Mouse (Mus musculus) heart, embryonic 11.5 days (tissue): ENCODE results near the gene Olfr15. TPM values are rescaled to one million over a fixed set of nuclear protein-coding genes. Genes with fewer than 3 reads are reported as not detected.
A peak's percentile ranks its signal among the peaks of the same experiment; 100 is the strongest.
"Not testable (repeated sequence)": the region's sequence is repeated elsewhere in the genome, so short reads cannot be mapped to it uniquely, and the experiment has no call there.

Experiments
- ATAC-seq: fragments of 200-750 bp; cut with Nextera tagmentation; replicated peaks from 2 replicates; pipeline ENCODE4 v1.8.0; 2017; ENCODE audit warnings: moderate library complexity; ENCODE audit not compliant: insufficient number of reproducible peaks, low FRiP score, low TSS enrichment
- H3K27ac ChIP-seq: fragments of 300-500 bp; sonication (generic); 2 replicates; pipeline ENCODE4 v1.5.1; 2014; ENCODE audit warnings: mild to moderate bottlenecking, low read depth, low read length
- H3K27me3 ChIP-seq: fragments of 300-500 bp; sonication (generic); 2 replicates; pipeline ENCODE4 v1.6.1; 2014; ENCODE audit warnings: mild to moderate bottlenecking, low read length, mixed read lengths; ENCODE audit not compliant: control insufficient read depth, insufficient read depth
- H3K36me3 ChIP-seq: fragments of 300-500 bp; sonication (generic); 2 replicates; pipeline ENCODE4 v1.6.1; 2014; ENCODE audit warnings: mild to moderate bottlenecking, low read length, moderate library complexity, mixed read lengths; ENCODE audit not compliant: control insufficient read depth, insufficient read depth
- H3K4me1 ChIP-seq: fragments of 300-500 bp; sonication (generic); 2 replicates; pipeline ENCODE4 v1.6.1; 2014; ENCODE audit warnings: low read length; ENCODE audit not compliant: control insufficient read depth, insufficient read depth
- H3K4me2 ChIP-seq: fragments of 300-500 bp; sonication (generic); 2 replicates; pipeline ENCODE4 v1.6.1; 2014; ENCODE audit warnings: mild to moderate bottlenecking, moderate library complexity
- H3K4me3 ChIP-seq: fragments of 300-500 bp; sonication (generic); 2 replicates; pipeline ENCODE4 v1.5.1; 2014; ENCODE audit warnings: low read depth, low read length
- H3K9ac ChIP-seq: fragments of 300-500 bp; sonication (generic); 2 replicates; pipeline ENCODE4 v1.6.1; 2014; ENCODE audit warnings: mild to moderate bottlenecking, low read depth, low read length, moderate library complexity
- H3K9me3 ChIP-seq: fragments of 300-500 bp; sonication (generic); replicated peaks from 2 replicates; pipeline ENCODE4 v1.6.1; 2016; ENCODE audit warnings: low read length; ENCODE audit not compliant: control insufficient read depth
- WGBS: fragments of 180-500 bp; shearing (Covaris S2); extraction: QIAGEN DNeasy Blood & Tissue Kit; methylation state at CpG from one replicate; pipeline ENCODE4 v1.1.7; 2014; ENCODE audit not compliant: insufficient replicate concordance; 5-methylcytosine and 5-hydroxymethylcytosine counted together
- polyA plus RNA-seq: library from polyadenylated mRNA; unstranded; fragments of >200 nt; fragmentation: Nextera tagmentation; extraction: Ambion mirVana; gene quantifications from 2 replicates; pipeline ENCODE4 v1.2.1, GENCODE M21; 2014

The Olfr15 gene
- polyA plus RNA-seq, 1 experiment from 2014 or later, result not detected

DNA sequence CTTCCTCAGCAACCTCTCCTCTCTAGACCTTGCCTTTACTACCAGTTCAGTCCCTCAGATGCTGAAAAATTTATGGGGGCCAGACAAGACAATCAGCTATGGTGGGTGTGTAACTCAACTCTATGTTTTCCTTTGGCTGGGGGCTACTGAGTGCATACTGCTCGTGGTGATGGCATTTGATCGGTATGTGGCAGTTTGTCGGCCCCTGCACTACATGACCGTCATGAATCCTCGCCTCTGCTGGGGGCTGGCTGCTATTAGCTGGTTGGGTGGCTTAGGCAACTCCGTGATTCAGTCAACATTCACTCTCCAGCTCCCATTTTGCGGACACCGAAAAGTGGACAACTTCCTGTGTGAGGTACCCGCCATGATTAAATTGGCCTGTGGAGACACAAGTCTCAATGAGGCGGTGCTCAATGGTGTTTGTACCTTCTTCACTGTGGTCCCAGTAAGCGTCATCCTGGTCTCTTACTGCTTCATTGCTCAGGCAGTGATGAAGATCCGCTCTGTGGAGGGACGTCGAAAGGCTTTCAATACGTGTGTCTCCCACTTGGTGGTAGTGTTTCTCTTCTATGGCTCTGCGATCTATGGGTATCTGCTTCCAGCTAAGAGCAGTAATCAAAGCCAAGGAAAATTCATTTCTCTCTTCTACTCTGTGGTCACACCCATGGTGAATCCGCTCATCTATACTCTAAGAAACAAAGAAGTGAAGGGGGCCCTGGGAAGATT, 8.6 kb downstream of the Olfr15 start:
- no peaks in the 10 kb centered on the region for H3K27me3 ChIP-seq
- H3K4me1 ChIP-seq, result no peaks in the 10 kb centered on the region
- no peak overlapping the region for H3K27ac ChIP-seq
- ATAC-seq, result no peak
- H3K4me3 ChIP-seq, result no peak overlapping the region
- H3K4me2 ChIP-seq, result no peak overlapping the region
- H3K9ac ChIP-seq, result no peak overlapping the region
- H3K36me3 ChIP-seq, result no peaks in the 10 kb centered on the region
- H3K9me3 ChIP-seq, result no peaks in the 10 kb centered on the region
- WGBS, result 46% methylated on average over 17 of the region's 17 CpGs

DNA sequence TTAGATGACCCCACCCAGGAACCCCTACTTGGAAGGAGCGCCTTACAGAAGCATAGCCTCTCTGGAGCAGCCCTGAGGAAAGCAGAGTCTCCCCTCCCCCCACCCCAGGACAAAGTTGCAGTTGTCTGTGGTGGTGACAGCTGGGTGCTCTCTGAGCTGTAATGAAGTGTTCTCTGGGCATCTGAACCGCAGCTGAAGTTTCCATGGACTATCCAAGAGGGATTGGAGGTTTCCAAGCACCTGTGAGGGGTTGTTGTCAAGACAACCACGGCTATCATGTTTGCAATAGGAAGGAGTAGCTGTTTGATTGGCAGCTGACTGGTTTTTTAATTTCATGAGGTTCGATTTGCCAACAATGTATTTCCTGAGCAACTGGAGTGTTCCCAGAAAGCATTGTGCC, 12.3 kb downstream of the Olfr15 start:
- Histone ChIP-seq H3K9ac (no peak overlapping the region), H3K4me2 (no peak overlapping the region), H3K4me1 (peaks cover 4% of the 10 kb centered on the region), H3K27ac (no peak overlapping the region), H3K36me3 (no peaks in the 10 kb centered on the region), H3K9me3 (no peaks in the 10 kb centered on the region), H3K4me3 (no peak overlapping the region), H3K27me3 (no peaks in the 10 kb centered on the region)
- ATAC-seq, result no peak
- 30% methylated on average over 4 of the region's 4 CpGs for WGBS

DNA sequence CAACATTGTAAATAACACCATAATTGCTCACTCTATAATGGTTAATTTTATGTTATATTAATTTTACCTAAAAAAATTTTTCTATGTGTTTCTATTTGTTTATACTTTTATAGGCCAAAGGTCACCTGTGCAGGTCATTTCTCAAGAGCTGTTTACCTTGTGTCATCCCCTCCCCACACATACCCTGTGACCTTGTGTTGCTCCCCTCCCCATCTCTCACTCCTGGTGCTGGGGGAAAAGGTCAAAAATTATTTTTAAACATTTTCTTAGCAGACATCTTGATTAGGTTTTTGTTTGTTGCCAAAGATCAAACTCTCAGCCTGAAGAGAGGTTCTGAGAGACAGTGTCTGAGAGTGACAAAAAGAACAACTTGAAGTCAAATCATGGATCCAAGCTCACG, 13.1 kb downstream of the Olfr15 start:
- H3K9ac ChIP-seq, result no peak overlapping the region
- H3K27me3 ChIP-seq, result no peaks in the 10 kb centered on the region
- no peak overlapping the region for H3K4me3 ChIP-seq
- H3K9me3 ChIP-seq, result no peaks in the 10 kb centered on the region
- 74% methylated on average over 1 of the region's 1 CpGs for WGBS
- peaks cover 6% of the 10 kb centered on the region for H3K4me1 ChIP-seq
- no peak overlapping the region for H3K27ac ChIP-seq
- H3K36me3 ChIP-seq, result no peaks in the 10 kb centered on the region
- no peak for ATAC-seq
- H3K4me2 ChIP-seq, result no peak overlapping the region

DNA sequence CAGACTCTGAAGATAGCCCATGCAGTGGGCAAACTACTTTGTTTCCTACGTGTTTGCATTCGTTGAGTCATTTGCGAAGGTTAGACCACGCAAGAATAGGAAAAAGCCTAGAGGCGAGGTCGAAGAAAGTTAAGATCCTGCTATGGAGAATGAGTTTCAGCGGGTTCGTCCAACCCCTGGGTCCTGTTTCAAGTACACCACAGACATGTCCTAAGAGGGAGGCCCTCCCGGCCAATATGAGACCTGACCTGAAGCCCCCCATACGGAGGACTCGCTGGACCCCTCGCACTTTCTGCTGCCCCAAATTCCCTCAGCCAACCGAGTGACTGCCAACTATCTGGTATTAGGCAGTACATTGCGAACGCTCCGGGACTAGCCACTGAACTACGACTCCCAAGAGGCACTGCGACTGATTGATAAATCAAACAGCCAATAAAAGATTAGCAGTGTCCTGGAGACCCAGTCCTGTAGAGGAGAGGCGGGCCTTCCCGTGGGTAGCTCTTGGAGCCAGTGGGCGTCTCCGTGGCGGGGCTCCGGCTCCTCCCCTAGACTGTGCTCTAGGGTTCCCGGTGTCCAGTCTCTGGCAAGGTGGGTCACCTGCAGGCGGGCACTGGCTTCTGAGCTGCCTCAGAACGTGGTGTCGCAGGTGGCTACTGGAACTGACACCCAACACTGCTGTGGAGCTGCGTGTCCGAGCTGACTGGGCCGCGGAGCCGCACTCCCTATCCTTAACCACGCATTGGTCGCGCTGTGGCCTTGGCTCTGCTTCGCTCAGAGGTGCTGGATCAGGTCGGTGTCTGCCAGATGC, 16.2 kb downstream of the Olfr15 start, which contains the start of gene Zfp174:
Gene Zfp174, plus strand, starts transcription at position 558 of the 808 bp plus-strand sequence.
- Histone ChIP-seq H3K4me2 (peak within 1 kb of the TSS; percentile 81), H3K27me3 (no peaks in the 10 kb centered on the region), H3K9ac (peak within 1 kb of the TSS; percentile 74), H3K4me3 (peak within 1 kb of the TSS; percentile 71), H3K27ac (0 out of 2 replicates have a peak within 1 kb of the TSS, but pooled peaks have one; percentile 6), H3K36me3 (no peaks in the 10 kb centered on the region), H3K9me3 (no peaks in the 10 kb centered on the region), H3K4me1 (peaks cover 6% of the 10 kb centered on the region)
- 3% methylated on average over 38 of the region's 38 CpGs for WGBS
- ATAC-seq, result peak; percentile 100

DNA sequence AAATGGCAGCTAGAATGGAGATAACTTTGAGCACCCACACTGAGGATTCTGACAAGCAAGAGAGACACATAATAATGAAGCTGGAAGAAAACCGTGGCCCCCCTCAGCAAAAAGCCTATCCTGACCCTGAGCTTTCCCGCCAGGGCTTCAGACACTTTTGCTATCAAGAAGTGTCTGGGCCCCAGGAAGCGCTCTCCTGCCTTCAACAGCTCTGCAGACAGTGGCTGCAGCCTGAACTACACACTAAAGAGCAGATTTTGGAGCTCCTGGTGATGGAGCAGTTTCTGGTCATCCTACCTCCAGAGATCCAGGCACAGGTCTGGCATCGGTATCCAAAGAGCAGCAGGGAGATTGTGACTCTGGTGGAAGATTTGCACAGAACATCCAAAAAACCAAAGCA, 17.2 kb downstream of the Olfr15 start:
- 45% methylated on average over 4 of the region's 4 CpGs for WGBS
- H3K4me2 ChIP-seq, result peak overlapping the region; percentile 81
- H3K9ac ChIP-seq, result peak overlapping the region; percentile 74
- H3K4me3 ChIP-seq, result peak overlapping the region; percentile 71
- H3K27ac ChIP-seq, result no peak overlapping the region
- ATAC-seq, result no peak
- no peaks in the 10 kb centered on the region for H3K9me3 ChIP-seq
- peaks cover 6% of the 10 kb centered on the region for H3K4me1 ChIP-seq
- no peaks in the 10 kb centered on the region for H3K36me3 ChIP-seq
- no peaks in the 10 kb centered on the region for H3K27me3 ChIP-seq

DNA sequence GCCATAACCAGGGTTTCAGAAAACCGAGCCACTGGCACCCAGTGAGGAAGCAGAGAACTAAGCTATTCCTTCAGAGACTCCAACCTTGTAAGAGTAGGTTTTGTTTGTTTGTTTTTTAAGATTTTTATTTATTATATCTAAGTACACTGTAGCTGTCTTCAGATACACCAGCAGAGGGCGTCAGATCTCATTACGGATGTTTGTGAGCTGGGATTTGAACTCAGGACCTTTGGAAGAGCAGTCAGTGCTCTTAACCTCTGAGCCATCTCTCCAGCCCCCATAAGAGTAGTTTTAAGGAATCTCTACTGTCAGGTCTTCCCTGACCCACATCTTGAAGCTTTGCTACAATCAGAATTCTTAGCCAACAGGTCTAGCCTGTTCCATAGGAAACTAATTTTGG, 17.7 kb downstream of the Olfr15 start:
- H3K4me1 ChIP-seq, result peaks cover 6% of the 10 kb centered on the region
- H3K4me2 ChIP-seq, result no peak overlapping the region
- 59% methylated on average over 3 of the region's 3 CpGs for WGBS
- H3K27ac ChIP-seq, result no peak overlapping the region
- ATAC-seq, result no peak
- no peaks in the 10 kb centered on the region for H3K9me3 ChIP-seq
- no peaks in the 10 kb centered on the region for H3K27me3 ChIP-seq
- no peak overlapping the region for H3K9ac ChIP-seq
- no peaks in the 10 kb centered on the region for H3K36me3 ChIP-seq
- H3K4me3 ChIP-seq, result no peak overlapping the region

DNA sequence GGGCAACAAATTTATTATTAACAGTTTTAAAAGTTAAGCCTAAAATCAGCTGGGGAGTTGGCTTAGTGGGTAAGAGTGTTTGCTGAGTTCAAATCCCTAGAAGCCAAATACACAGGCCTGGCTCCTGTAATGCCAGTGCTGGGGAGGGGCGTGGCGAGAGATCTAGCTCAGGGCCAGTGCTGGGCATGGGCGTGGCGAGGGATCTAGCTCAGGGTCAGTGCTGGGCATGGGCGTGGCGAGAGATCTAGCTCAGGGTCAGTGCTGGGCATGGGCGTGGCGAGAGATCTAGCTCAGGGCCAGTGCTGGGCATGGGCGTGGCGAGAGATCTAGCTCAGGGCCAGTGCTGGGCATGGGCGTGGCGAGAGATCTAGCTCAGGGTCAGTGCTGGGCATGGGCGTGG, 20.6 kb downstream of the Olfr15 start:
- not testable (repeated sequence) for H3K36me3 ChIP-seq, H3K4me2 ChIP-seq, H3K9me3 ChIP-seq, H3K27ac ChIP-seq, H3K4me3 ChIP-seq, H3K4me1 ChIP-seq, H3K27me3 ChIP-seq, ATAC-seq, H3K9ac ChIP-seq
- WGBS, result 86% methylated on average over 11 of the region's 13 CpGs

DNA sequence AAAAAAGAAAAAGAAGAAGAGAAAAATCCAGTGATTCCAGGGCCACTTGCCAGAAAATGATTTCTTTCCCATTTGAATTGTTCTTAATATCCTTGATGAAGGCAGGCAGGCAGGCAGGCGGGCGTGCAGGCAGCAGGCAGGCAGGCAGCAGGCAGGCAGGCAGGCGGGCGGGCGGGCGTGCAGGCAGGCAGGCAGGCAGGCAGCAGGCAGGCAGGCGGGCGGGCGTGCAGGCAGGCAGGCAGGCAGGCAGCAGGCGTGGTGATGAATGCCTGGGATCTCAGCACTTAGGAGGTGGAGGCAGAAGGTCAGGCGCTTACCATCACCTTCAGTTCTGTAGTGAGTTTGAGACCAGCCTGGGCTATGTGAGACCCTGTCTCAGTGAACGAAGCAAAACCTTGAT, 21.9 kb downstream of the Olfr15 start:
- H3K27ac ChIP-seq, result no peak overlapping the region
- ATAC-seq, result no peak
- no peaks in the 10 kb centered on the region for H3K27me3 ChIP-seq
- H3K9me3 ChIP-seq, result no peaks in the 10 kb centered on the region
- H3K36me3 ChIP-seq, result no peaks in the 10 kb centered on the region
- no peak overlapping the region for H3K4me2 ChIP-seq
- 35% methylated on average over 12 of the region's 12 CpGs for WGBS
- H3K9ac ChIP-seq, result no peak overlapping the region
- H3K4me3 ChIP-seq, result no peak overlapping the region
- peaks cover 6% of the 10 kb centered on the region for H3K4me1 ChIP-seq
